Mouse (Mus musculus): ENCODE data around the gene Krt7.
A peak's percentile ranks its signal among the peaks of the same experiment; 100 is the strongest.

Gene Krt7

GRCm38 (mm10) chr15:101410775-101411174, at the start of gene Krt7:
TSS of gene Krt7 (plus strand) at chr15:101411043.
- peak; percentile 49 for DNase-seq (ENCODE audit: low read depth, low spot score)

GRCm38 (mm10) chr15:101362393-101363010, 48.3 kb upstream of the Krt7 start:
- DNase-seq (ENCODE audit: low read depth, low spot score), result no peak

GRCm38 (mm10) chr15:101363933-101364332, 46.9 kb upstream of the Krt7 start:
- DNase-seq (ENCODE audit: low read depth, low spot score), result no peak

GRCm38 (mm10) chr15:101364425-101364824, 46.4 kb upstream of the Krt7 start:
- no peak for DNase-seq (ENCODE audit: low read depth, low spot score)

- no peak for DNase-seq (ENCODE audit: low read depth, low spot score)
Observed at GRCm38 (mm10) chr15:101364891-101365671, 45.8 kb upstream of the Krt7 start.

- DNase-seq (ENCODE audit: low read depth, low spot score), result no peak
Observed at GRCm38 (mm10) chr15:101365721-101366120, 45.1 kb upstream of the Krt7 start.

- no peak for DNase-seq (ENCODE audit: low read depth, low spot score)
Observed at GRCm38 (mm10) chr15:101366482-101366881, 44.4 kb upstream of the Krt7 start.

GRCm38 (mm10) chr15:101366926-101367325, 43.9 kb upstream of the Krt7 start:
- DNase-seq (ENCODE audit: low read depth, low spot score), result no peak

GRCm38 (mm10) chr15:101367497-101367896, 43.3 kb upstream of the Krt7 start:
- DNase-seq (ENCODE audit: low read depth, low spot score), result no peak

- no peak for DNase-seq (ENCODE audit: low read depth, low spot score)
Observed at GRCm38 (mm10) chr15:101368015-101368414, 42.8 kb upstream of the Krt7 start.

- no peak for DNase-seq (ENCODE audit: low read depth, low spot score)
Observed at GRCm38 (mm10) chr15:101368502-101369381, 42.1 kb upstream of the Krt7 start.

- DNase-seq (ENCODE audit: low read depth, low spot score), result no peak
Observed at GRCm38 (mm10) chr15:101369382-101370100, 41.3 kb upstream of the Krt7 start.

GRCm38 (mm10) chr15:101370101-101370911, 40.5 kb upstream of the Krt7 start, which contains the start of gene Krt80:
TSS of gene Krt80 (minus strand) at chr15:101370162.
- DNase-seq (ENCODE audit: low read depth, low spot score), result no peak

- no peak for DNase-seq (ENCODE audit: low read depth, low spot score)
Observed at GRCm38 (mm10) chr15:101371141-101371985, 39.5 kb upstream of the Krt7 start.

GRCm38 (mm10) chr15:101372131-101372977, 38.5 kb upstream of the Krt7 start:
- DNase-seq (ENCODE audit: low read depth, low spot score), result no peak

- no peak for DNase-seq (ENCODE audit: low read depth, low spot score)
Observed at GRCm38 (mm10) chr15:101373286-101373898, 37.5 kb upstream of the Krt7 start.

GRCm38 (mm10) chr15:101374879-101375278, 36.0 kb upstream of the Krt7 start:
- DNase-seq (ENCODE audit: low read depth, low spot score), result no peak
